Mouse (Mus musculus) heart, postnatal 0 days (tissue): ENCODE results near the gene Mecom. TPM values are rescaled to one million over a fixed set of nuclear protein-coding genes. Genes with fewer than 3 reads are reported as not detected.

Source experiments
- ATAC-seq: fragments of 200-750 bp; cut with Nextera tagmentation; 2 replicates; pipeline ENCODE4 v1.8.0; 2017; ENCODE audit warnings: low read depth, moderate number of reproducible peaks, moderate library complexity; ENCODE audit not compliant: insufficient read depth
- DNase-seq: peaks from one replicate; pipeline ENCODE4 v3.0.0-alpha.2; 2016; ENCODE audit warnings: low spot score
- H3K27ac ChIP-seq: fragments of 300-500 bp; sonication (generic); 2 replicates; pipeline ENCODE4 v1.5.1; 2014; ENCODE audit warnings: low read depth, mild to moderate bottlenecking
- H3K27me3 ChIP-seq: fragments of 300-500 bp; sonication (generic); 2 replicates; pipeline ENCODE4 v1.6.1; 2014; ENCODE audit warnings: low read length, mixed read lengths; ENCODE audit not compliant: control insufficient read depth, insufficient read depth
- H3K36me3 ChIP-seq: fragments of 300-500 bp; sonication (generic); replicated peaks from 2 replicates; pipeline ENCODE4 v1.6.1; 2014; ENCODE audit warnings: low read length, mixed read lengths; ENCODE audit not compliant: control insufficient read depth, insufficient read depth
- H3K4me1 ChIP-seq: fragments of 300-500 bp; sonication (generic); 2 replicates; pipeline ENCODE4 v1.6.1; 2014; ENCODE audit warnings: antibody characterized with exemption; ENCODE audit not compliant: control insufficient read depth, insufficient read depth
- H3K4me2 ChIP-seq: fragments of 300-500 bp; sonication (generic); 2 replicates; pipeline ENCODE4 v1.6.1; 2014; ENCODE audit warnings: low read depth, mild to moderate bottlenecking, low read length, moderate library complexity
- H3K4me3 ChIP-seq: fragments of 300-500 bp; sonication (generic); 2 replicates; pipeline ENCODE4 v1.5.1; 2014; ENCODE audit warnings: low read depth, low read length
- H3K9ac ChIP-seq: fragments of 300-500 bp; sonication (generic); replicated peaks from 2 replicates; pipeline ENCODE4 v1.6.1; 2014; ENCODE audit warnings: low read depth, low read length, mixed read lengths
- H3K9me3 ChIP-seq: fragments of 300-500 bp; sonication (generic); replicated peaks from 2 replicates; pipeline ENCODE4 v1.6.1; 2016; ENCODE audit warnings: low read length; ENCODE audit not compliant: control insufficient read depth
- CTCF ChIP-seq: IDR thresholded peaks from 2 replicates; pipeline ENCODE4 v1.5.1; 2016; ENCODE audit warnings: antibody characterized with exemption, control low read depth, low read depth
- EP300 ChIP-seq: IDR thresholded peaks from 2 replicates; pipeline ENCODE4 v1.6.1; 2016; ENCODE audit warnings: antibody characterized with exemption, low read depth
- WGBS: fragments of 180-500 bp; shearing (Covaris S2); extraction: QIAGEN DNeasy Blood & Tissue Kit; methylation state at CpG from one replicate; pipeline ENCODE4 v1.1.7; 2014; 5-methylcytosine and 5-hydroxymethylcytosine counted together
- polyA plus RNA-seq: library from polyadenylated mRNA; unstranded; fragments of >200 nt; fragmentation: Nextera tagmentation; extraction: Ambion mirVana; gene quantifications from 2 replicates; pipeline ENCODE4 v1.2.1, GENCODE M21; 2015
- total RNA-seq: library from RNA; depleted of rRNA; stranded (reverse); fragments of >200 nt; gene quantifications from 2 replicates; pipeline ENCODE4 v1.2.3, GENCODE M21; 2014; ENCODE audit warnings: low replicate concordance

The Mecom gene
- total and polyA plus RNA-seq, 2 experiments from 2014 or later, result 8.5 to 18.9 TPM

- Histone ChIP-seq H3K27me3 (no peaks in the 10 kb centered on the region), H3K36me3 (no peaks in the 10 kb centered on the region), H3K9ac (peak overlapping the region; percentile 33), H3K4me3 (peak overlapping the region; percentile 21; the same call in 1 of the 2 replicates), H3K4me1 (no peaks in the 10 kb centered on the region), H3K9me3 (no peaks in the 10 kb centered on the region), H3K4me2 (peak overlapping the region; percentile 55), H3K27ac (peak overlapping the region; percentile 80)
- DNase-seq, result peak; percentile 84
- ATAC-seq, result peak; percentile 76
- TF ChIP-seq EP300, result peak; percentile 59; the same call in 1 of the 2 replicates
- TF ChIP-seq CTCF, result no peak
- WGBS, result 29% methylated on average over 15 of the region's 15 CpGs
Observed at GRCm38 (mm10) chr3:30105194-30105823, 442.5 kb downstream of the Mecom start.

DNA sequence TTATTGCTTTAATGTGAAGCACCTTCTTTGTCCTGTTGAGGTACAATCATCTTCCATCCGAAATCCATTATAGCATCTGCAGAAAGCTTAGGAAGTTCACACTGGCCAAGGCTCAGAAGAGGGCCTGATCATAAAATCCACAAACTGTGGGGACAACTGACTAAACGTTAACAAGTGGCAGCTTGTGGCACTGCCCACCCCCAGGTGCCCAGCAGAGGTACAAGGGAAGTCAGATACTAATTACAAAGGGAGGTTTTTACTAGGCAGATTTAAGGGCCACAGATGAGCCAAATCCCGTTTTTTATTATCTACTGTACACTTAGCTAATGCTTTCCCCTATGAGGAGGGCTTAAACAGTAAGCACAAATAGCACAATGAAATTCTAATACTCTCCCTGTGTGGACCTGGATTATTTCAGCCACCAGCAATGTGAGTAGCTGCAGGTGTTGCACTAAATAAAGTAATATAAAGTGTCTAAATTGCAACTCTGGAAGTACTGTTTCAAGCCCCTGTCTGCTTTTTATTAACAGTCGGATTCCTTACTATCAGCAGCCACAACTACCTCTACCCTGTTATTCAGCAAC is 443.2 kb downstream of the Mecom start:
- Histone ChIP-seq H3K27ac (peak overlapping the region; percentile 80), H3K9me3 (no peaks in the 10 kb centered on the region), H3K4me3 (peak overlapping the region; percentile 21; the same call in 1 of the 2 replicates), H3K4me1 (no peaks in the 10 kb centered on the region), H3K27me3 (no peaks in the 10 kb centered on the region), H3K4me2 (peak overlapping the region; percentile 55), H3K9ac (peak overlapping the region; percentile 33; the same call in 1 of the 2 replicates), H3K36me3 (no peaks in the 10 kb centered on the region)
- no peak for TF ChIP-seq EP300
- TF ChIP-seq CTCF, result no peak
- DNase-seq (no peak), ATAC-seq (no peak)
- 44% methylated on average over 4 of the region's 4 CpGs for WGBS

GRCm38 (mm10) chr3:30101146-30101545 is 446.7 kb downstream of the Mecom start:
- no peak for DNase-seq
- Histone ChIP-seq H3K9ac (no peak overlapping the region), H3K27ac (no peak overlapping the region), H3K36me3 (no peaks in the 10 kb centered on the region), H3K4me2 (no peak overlapping the region), H3K4me1 (peaks cover 5% of the 10 kb centered on the region), H3K27me3 (no peaks in the 10 kb centered on the region), H3K4me3 (no peak overlapping the region), H3K9me3 (no peaks in the 10 kb centered on the region)
- no peak for TF ChIP-seq EP300
- TF ChIP-seq CTCF, result no peak
- WGBS, result 81% methylated on average over 4 of the region's 4 CpGs
- no peak for ATAC-seq

- peak overlapping the region; percentile 61 for H3K27ac ChIP-seq
- ATAC-seq, result no peak
Observed at GRCm38 (mm10) chr3:30097713-30098112, 450.1 kb downstream of the Mecom start.

DNA sequence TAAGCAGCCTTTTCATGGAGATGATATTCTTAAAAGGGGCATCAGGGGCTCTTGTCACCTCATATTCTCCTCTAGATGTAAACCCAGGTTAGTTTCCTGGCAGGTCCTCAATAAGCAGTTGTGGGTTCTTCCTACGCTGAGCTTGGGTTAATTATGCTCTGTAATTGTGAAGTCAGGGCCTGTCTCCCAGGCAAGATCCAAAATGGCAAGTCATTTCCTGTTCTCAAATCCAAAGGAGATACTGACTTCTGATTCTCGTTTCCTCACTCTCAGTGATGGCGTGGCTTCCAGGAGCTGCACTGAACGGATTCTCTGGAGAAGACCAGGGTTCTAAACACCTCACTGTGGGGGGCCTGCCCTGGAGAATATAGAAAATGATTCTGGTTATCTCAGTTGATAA is 450.7 kb downstream of the Mecom start:
- Histone ChIP-seq H3K4me2 (no peak overlapping the region), H3K27ac (peak overlapping the region; percentile 61), H3K27me3 (no peaks in the 10 kb centered on the region), H3K9me3 (no peaks in the 10 kb centered on the region), H3K4me3 (no peak overlapping the region), H3K36me3 (no peaks in the 10 kb centered on the region), H3K9ac (no peak overlapping the region), H3K4me1 (peaks cover 5% of the 10 kb centered on the region)
- DNase-seq (no peak), ATAC-seq (no peak)
- 48% methylated on average over 4 of the region's 4 CpGs for WGBS
- TF ChIP-seq CTCF, result no peak
- TF ChIP-seq EP300, result no peak

More at GRCm38 (mm10) chr3:30097713-30098112, 450.1 kb downstream of the Mecom start:
- H3K9me3 ChIP-seq, result no peaks in the 10 kb centered on the region
- H3K36me3 ChIP-seq, result no peaks in the 10 kb centered on the region
- H3K4me1 ChIP-seq, result peaks cover 5% of the 10 kb centered on the region
- 71% methylated on average over 3 of the region's 3 CpGs for WGBS
- H3K4me2 ChIP-seq, result no peak overlapping the region
- TF ChIP-seq CTCF (no peak), EP300 (no peak)
- H3K9ac ChIP-seq, result no peak overlapping the region
- H3K4me3 ChIP-seq, result no peak overlapping the region
- no peak for DNase-seq
- H3K27me3 ChIP-seq, result no peaks in the 10 kb centered on the region
